Mouse (Mus musculus) liver, postnatal 0 days (tissue): ENCODE data around the gene Gm28047.

Experiments
- CTCF ChIP-seq: sonication (generic); IDR thresholded peaks from 2 replicates; pipeline ENCODE4 v1.5.1; 2016; ENCODE audit warnings: antibody characterized with exemption, low read depth
- EP300 ChIP-seq: IDR thresholded peaks from 2 replicates; pipeline ENCODE4 v1.6.1; 2016; ENCODE audit warnings: antibody characterized with exemption, low read depth, mild to moderate bottlenecking

- TF ChIP-seq CTCF = no peak
- no peak for TF ChIP-seq EP300
These were observed 77.4 kb downstream of the Gm28047 start for GRCm38 (mm10) chr15:102547478-102547877.
